Mouse (Mus musculus) heart, embryonic 12.5 days (tissue): Measurements from ENCODE around the gene Pon2. TPM values are rescaled to one million over a fixed set of nuclear protein-coding genes. Genes with fewer than 3 reads are reported as not detected.
A peak's percentile ranks its signal among the peaks of the same experiment; 100 is the strongest.

Experiments
- ATAC-seq: fragments of 200-750 bp; cut with Nextera tagmentation; 2 replicates; pipeline ENCODE4 v1.8.0; 2017; ENCODE audit warnings: moderate TSS enrichment, moderate library complexity; ENCODE audit not compliant: insufficient number of reproducible peaks, low FRiP score
- H3K27ac ChIP-seq: fragments of 300-500 bp; sonication (generic); 2 replicates; pipeline ENCODE4 v1.5.1; 2016; ENCODE audit warnings: mild to moderate bottlenecking, moderate library complexity; ENCODE audit not compliant: poor library complexity, severe bottlenecking
- H3K27me3 ChIP-seq: fragments of 300-500 bp; sonication (generic); replicated peaks from 2 replicates; pipeline ENCODE4 v1.6.1; 2016; ENCODE audit warnings: mild to moderate bottlenecking, moderate library complexity
- H3K36me3 ChIP-seq: fragments of 300-500 bp; sonication (generic); 2 replicates; pipeline ENCODE4 v1.6.1; 2016; ENCODE audit warnings: mild to moderate bottlenecking, moderate library complexity
- H3K4me1 ChIP-seq: fragments of 300-500 bp; sonication (generic); replicated peaks from 2 replicates; pipeline ENCODE4 v1.6.1; 2016; ENCODE audit warnings: mild to moderate bottlenecking
- H3K4me2 ChIP-seq: fragments of 300-500 bp; sonication (generic); 2 replicates; pipeline ENCODE4 v1.6.1; 2016; ENCODE audit warnings: mild to moderate bottlenecking, moderate library complexity
- H3K4me3 ChIP-seq: fragments of 300-500 bp; sonication (generic); 2 replicates; pipeline ENCODE4 v1.5.1; 2016; ENCODE audit warnings: mild to moderate bottlenecking
- H3K9ac ChIP-seq: fragments of 300-500 bp; sonication (generic); 2 replicates; pipeline ENCODE4 v1.6.1; 2016; ENCODE audit warnings: mild to moderate bottlenecking, moderate library complexity
- H3K9me3 ChIP-seq: fragments of 300-500 bp; sonication (generic); replicated peaks from 2 replicates; pipeline ENCODE4 v1.6.1; 2016; ENCODE audit warnings: mild to moderate bottlenecking, moderate library complexity
- WGBS: fragments of 180-500 bp; shearing (Covaris S2); methylation state at CpG from one replicate; pipeline ENCODE4 v1.1.7; 2016; 5-methylcytosine and 5-hydroxymethylcytosine counted together
- polyA plus RNA-seq: library from polyadenylated mRNA; unstranded; fragments of >200 nt; fragmentation: Nextera tagmentation; extraction: Ambion mirVana; gene quantifications from 2 replicates; pipeline ENCODE4 v1.2.1, GENCODE M21; 2016

Gene Pon2
- polyA plus RNA-seq, 1 experiment from 2014 or later: 39.9 TPM

DNA sequence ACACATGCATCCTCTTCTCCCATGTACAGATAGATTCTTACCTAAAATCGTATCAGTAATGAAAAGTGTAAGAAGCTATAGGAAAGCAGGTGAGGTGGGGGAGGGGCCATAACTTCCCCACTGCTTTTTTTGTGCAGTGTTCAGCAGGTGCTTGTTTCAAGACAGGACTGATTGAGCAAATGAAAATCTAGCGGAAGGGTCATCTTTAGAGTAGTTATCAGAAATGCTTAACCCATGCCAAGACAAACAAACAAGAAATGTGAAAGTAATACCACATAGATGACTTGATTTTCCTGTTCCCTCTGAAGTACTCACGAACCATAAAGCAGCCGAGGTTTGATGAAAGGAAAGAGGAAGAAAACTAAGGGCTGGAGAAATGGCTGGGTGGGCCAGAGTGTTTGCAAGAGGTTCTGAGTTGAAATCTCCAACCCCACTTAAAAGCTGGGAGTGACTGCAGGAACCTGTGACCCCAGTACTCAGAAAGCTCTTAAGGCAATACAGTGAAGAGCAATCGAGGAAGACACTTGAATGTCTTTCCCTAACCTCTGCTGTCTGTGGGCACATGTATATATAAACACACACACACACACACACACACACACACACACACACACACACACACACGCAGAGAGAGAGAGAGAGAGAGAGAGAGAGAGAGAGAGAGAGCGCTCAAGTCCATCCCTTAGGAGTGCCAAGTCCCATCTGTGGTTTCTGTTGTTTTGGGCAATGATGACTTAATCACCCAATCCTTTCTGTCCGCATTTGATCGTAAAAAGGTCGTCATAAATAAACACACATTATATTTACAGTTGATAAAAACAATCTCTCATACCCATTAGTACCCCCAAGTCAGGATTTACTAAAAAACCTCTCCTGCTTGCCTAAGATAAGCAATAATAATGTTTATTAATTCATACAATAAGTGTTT lies 35.7 kb downstream of the Pon2 start:
- 76% methylated on average over 9 of the region's 10 CpGs for WGBS

GRCm38 (mm10) chr6:5255722-5256451 lies 42.4 kb downstream of the Pon2 start, which contains the start of gene Pon3:
TSS of gene Pon3 (minus strand) at chr6:5256286.
- H3K9me3 ChIP-seq: no peaks in the 10 kb centered on the region
- 3% methylated on average over 16 of the region's 16 CpGs for WGBS
- peaks cover 8% of the 10 kb centered on the region for H3K4me1 ChIP-seq
- no peaks in the 10 kb centered on the region; the same call in 1 of the 2 replicates for H3K36me3 ChIP-seq
- peak within 1 kb of the TSS; percentile 71 for H3K27ac ChIP-seq
- peak within 1 kb of the TSS; percentile 73 for H3K9ac ChIP-seq
- peak within 1 kb of the TSS; percentile 90 for H3K4me2 ChIP-seq
- H3K27me3 ChIP-seq: no peaks in the 10 kb centered on the region
- ATAC-seq: peak; percentile 85
- H3K4me3 ChIP-seq: peak within 1 kb of the TSS; percentile 63

More for the DNA sequence above, 35.7 kb downstream of the Pon2 start:
- ATAC-seq: no peak
- Histone ChIP-seq H3K9me3 (no peaks in the 10 kb centered on the region), H3K9ac (no peak overlapping the region), H3K4me1 (no peaks in the 10 kb centered on the region), H3K27me3 (no peaks in the 10 kb centered on the region), H3K4me3 (no peak overlapping the region), H3K27ac (no peak overlapping the region), H3K36me3 (peaks cover 10% of the 10 kb centered on the region), H3K4me2 (no peak overlapping the region)

GRCm38 (mm10) chr6:5255291-5255690 lies 43.0 kb downstream of the Pon2 start:
- peaks cover 8% of the 10 kb centered on the region for H3K4me1 ChIP-seq
- no peaks in the 10 kb centered on the region for H3K27me3 ChIP-seq
- H3K9ac ChIP-seq: peak overlapping the region; percentile 73
- H3K9me3 ChIP-seq: no peaks in the 10 kb centered on the region
- 0 out of 2 replicates have a peak overlapping the region, but pooled peaks have one; percentile 71 for H3K27ac ChIP-seq
- no peak for ATAC-seq
- peak overlapping the region; percentile 90 for H3K4me2 ChIP-seq
- H3K4me3 ChIP-seq: peak overlapping the region; percentile 63
- no peaks in the 10 kb centered on the region; the same call in 1 of the 2 replicates for H3K36me3 ChIP-seq
- 30% methylated on average over 6 of the region's 6 CpGs for WGBS

- no peak overlapping the region for H3K4me3 ChIP-seq
- H3K36me3 ChIP-seq: no peaks in the 10 kb centered on the region; the same call in 1 of the 2 replicates
- H3K27ac ChIP-seq: no peak overlapping the region
- no peak overlapping the region; the same call in 1 of the 2 replicates for H3K4me2 ChIP-seq
- no peak overlapping the region for H3K9ac ChIP-seq
- peaks cover 8% of the 10 kb centered on the region for H3K4me1 ChIP-seq
- no peaks in the 10 kb centered on the region for H3K27me3 ChIP-seq
- ATAC-seq: no peak
- H3K9me3 ChIP-seq: no peaks in the 10 kb centered on the region
- WGBS: 94% methylated on average over 2 of the region's 2 CpGs
Measured at GRCm38 (mm10) chr6:5254869-5255268, 43.4 kb downstream of the Pon2 start.

- 87% methylated on average over 6 of the region's 6 CpGs for WGBS
Measured at GRCm38 (mm10) chr6:5245926-5246325, 52.3 kb downstream of the Pon2 start.

GRCm38 (mm10) chr6:5238799-5239198 lies 59.5 kb downstream of the Pon2 start:
- 93% methylated on average over 3 of the region's 3 CpGs for WGBS
- H3K36me3 ChIP-seq: peaks cover 37% of the 10 kb centered on the region

More at GRCm38 (mm10) chr6:5245926-5246325, 52.3 kb downstream of the Pon2 start:
- Histone ChIP-seq H3K9me3 (no peaks in the 10 kb centered on the region), H3K4me1 (no peaks in the 10 kb centered on the region), H3K27me3 (no peaks in the 10 kb centered on the region), H3K27ac (no peak overlapping the region), H3K4me3 (no peak overlapping the region), H3K9ac (no peak overlapping the region), H3K4me2 (no peak overlapping the region), H3K36me3 (peaks cover 22% of the 10 kb centered on the region)
- no peak for ATAC-seq

GRCm38 (mm10) chr6:5237510-5237909 lies 60.7 kb downstream of the Pon2 start:
- Histone ChIP-seq H3K9me3 (no peaks in the 10 kb centered on the region), H3K9ac (no peak overlapping the region), H3K4me2 (no peak overlapping the region), H3K27me3 (no peaks in the 10 kb centered on the region), H3K36me3 (peaks cover 34% of the 10 kb centered on the region), H3K4me1 (no peaks in the 10 kb centered on the region), H3K4me3 (no peak overlapping the region), H3K27ac (no peak overlapping the region)
- WGBS: 81% methylated on average over 4 of the region's 4 CpGs
- ATAC-seq: no peak

More at GRCm38 (mm10) chr6:5238799-5239198, 59.5 kb downstream of the Pon2 start:
- no peak overlapping the region for H3K27ac ChIP-seq
- no peaks in the 10 kb centered on the region for H3K27me3 ChIP-seq
- ATAC-seq: no peak
- no peaks in the 10 kb centered on the region for H3K4me1 ChIP-seq
- no peak overlapping the region for H3K9ac ChIP-seq
- H3K4me3 ChIP-seq: no peak overlapping the region
- no peaks in the 10 kb centered on the region for H3K9me3 ChIP-seq
- no peak overlapping the region for H3K4me2 ChIP-seq

- no peak overlapping the region for H3K27ac ChIP-seq
- WGBS: 88% methylated on average over 8 of the region's 8 CpGs
- ATAC-seq: no peak
Measured at GRCm38 (mm10) chr6:5236843-5237371, 61.3 kb downstream of the Pon2 start.

DNA sequence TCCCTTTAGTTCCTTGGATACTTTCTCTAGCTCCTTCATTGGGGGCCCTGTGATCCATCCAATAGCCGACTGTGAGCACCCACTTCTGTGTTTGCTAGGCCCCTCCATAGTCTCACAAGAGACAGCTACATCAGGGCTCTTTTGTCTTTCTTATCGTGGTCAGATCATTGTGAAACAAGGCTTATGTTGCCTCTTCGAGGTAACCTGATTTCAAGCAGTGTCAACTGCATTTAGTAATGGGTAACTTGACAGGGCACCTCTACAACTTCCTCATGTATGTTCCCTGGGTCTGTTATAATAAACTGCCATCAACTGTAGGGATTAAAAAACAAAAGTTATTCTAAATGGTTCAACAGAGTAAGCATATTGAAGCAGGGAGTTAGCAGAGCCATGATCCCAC lies 63.7 kb downstream of the Pon2 start:
- Histone ChIP-seq H3K4me1 (no peaks in the 10 kb centered on the region), H3K9ac (no peak overlapping the region), H3K36me3 (peaks cover 32% of the 10 kb centered on the region), H3K4me3 (no peak overlapping the region), H3K4me2 (no peak overlapping the region), H3K27me3 (no peaks in the 10 kb centered on the region), H3K9me3 (no peaks in the 10 kb centered on the region), H3K27ac (no peak overlapping the region)
- ATAC-seq: no peak
- 81% methylated on average over 3 of the region's 3 CpGs for WGBS

More at GRCm38 (mm10) chr6:5236843-5237371, 61.3 kb downstream of the Pon2 start:
- H3K36me3 ChIP-seq: peaks cover 30% of the 10 kb centered on the region
- H3K4me1 ChIP-seq: no peaks in the 10 kb centered on the region
- no peaks in the 10 kb centered on the region for H3K9me3 ChIP-seq
- no peak overlapping the region for H3K4me2 ChIP-seq
- H3K4me3 ChIP-seq: no peak overlapping the region
- H3K27me3 ChIP-seq: no peaks in the 10 kb centered on the region
- no peak overlapping the region for H3K9ac ChIP-seq

DNA sequence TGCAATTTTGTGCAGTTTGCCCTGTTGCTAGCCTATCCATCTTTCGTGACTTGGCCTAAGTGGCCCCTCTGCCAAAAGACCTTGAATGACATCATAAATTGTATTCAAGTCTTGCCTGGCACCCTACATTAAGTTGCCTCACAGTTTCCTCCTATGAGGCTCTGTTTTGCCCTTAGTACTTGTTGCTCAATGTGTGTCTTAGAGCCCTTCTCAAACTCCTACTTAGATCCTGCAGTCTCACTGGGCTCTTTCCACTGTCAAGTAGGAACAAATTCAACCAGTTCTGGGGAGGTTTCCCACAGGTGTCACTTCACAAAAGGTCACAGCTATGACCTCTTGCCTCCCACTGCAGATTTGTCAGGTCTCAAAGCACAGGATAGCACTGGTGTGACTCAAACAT lies 64.4 kb downstream of the Pon2 start:
- Histone ChIP-seq H3K27ac (no peak overlapping the region), H3K9ac (no peak overlapping the region), H3K4me1 (no peaks in the 10 kb centered on the region), H3K4me3 (no peak overlapping the region), H3K9me3 (no peaks in the 10 kb centered on the region), H3K4me2 (no peak overlapping the region), H3K27me3 (no peaks in the 10 kb centered on the region), H3K36me3 (peaks cover 30% of the 10 kb centered on the region)
- ATAC-seq: no peak
- 91% methylated on average over 1 of the region's 1 CpGs for WGBS

GRCm38 (mm10) chr6:5232022-5232421 lies 66.2 kb downstream of the Pon2 start:
- Histone ChIP-seq H3K36me3 (peaks cover 24% of the 10 kb centered on the region), H3K4me3 (no peak overlapping the region)
- 87% methylated on average over 4 of the region's 4 CpGs for WGBS

More at GRCm38 (mm10) chr6:5232022-5232421, 66.2 kb downstream of the Pon2 start:
- H3K4me1 ChIP-seq: no peaks in the 10 kb centered on the region
- no peak for ATAC-seq
- no peak overlapping the region for H3K4me2 ChIP-seq
- no peaks in the 10 kb centered on the region for H3K27me3 ChIP-seq
- no peak overlapping the region for H3K27ac ChIP-seq
- no peaks in the 10 kb centered on the region for H3K9me3 ChIP-seq
- H3K9ac ChIP-seq: no peak overlapping the region
